Mouse (Mus musculus) cerebral cortex, adult 2 months (tissue): ENCODE measurements around the gene Fam129a.

ENCODE experiments used
- WGBS: fragments of 180-500 bp; shearing (Covaris S2); methylation state at CpG from one replicate; pipeline ENCODE4 v1.1.7; 2018; 5-methylcytosine and 5-hydroxymethylcytosine counted together

Gene Fam129a

DNA sequence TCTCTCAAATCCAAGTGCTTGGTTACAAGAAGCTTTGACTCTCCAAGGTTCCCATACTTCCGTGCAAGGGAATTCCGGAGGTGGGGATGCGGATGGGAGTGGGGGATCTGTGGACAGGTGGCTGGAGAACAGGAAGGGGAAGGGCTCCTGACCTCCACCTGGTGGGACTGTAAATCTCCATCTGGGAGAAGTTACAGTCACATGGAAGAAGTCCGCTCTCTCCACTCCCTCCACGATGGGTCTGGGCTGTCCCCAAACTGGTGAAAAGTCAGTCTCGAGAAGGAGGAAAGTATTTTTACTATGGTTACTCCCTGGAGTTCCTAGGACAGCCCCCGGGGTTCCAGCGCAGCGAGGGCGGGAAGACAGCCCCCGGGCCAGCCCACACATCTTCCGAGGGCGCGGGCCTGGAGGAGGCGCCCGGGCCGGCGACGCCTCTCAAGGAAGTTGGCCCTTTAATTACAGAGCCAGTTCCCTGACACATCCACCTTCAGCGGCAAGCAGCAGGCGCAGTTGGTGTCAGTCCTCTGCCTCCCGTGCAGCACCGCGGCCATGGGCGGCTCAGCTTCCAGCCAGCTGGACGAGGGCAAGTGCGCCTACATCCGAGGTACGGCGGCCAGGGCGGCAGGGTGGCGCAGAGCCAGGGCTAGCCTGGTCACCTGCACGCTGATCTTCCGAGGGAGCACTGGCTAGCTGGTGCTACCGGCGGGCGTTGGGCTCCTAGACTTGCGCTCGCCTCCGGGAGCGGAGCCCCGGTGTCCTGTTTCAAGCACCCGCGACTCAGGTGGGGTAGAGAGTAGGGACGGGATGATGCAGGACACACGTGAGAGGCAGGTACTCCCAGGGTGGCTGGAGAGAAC lies at the start of gene Fam129a:
Fam129a (plus strand) TSS at position 206 of the 857 bp plus-strand sequence.
- 9% methylated on average over 46 of the region's 46 CpGs for WGBS

DNA sequence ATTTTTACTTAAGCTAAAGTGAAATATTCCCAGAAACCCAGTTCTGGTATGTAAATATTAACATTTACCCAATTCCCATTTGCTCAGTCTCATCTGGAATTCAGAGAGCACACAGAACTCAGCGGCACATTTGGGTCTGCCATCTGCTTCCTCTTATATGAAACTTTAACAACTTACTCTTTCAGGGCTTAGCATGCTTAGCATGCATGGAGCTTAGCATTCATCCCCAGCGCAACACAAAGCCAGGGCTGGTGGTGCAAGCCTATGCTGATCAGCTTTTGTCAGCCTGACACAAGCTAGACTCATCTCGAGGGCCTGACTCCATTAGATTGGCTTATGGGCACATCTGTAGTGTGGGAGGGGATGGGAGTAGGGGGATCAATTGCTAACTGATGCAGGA lies 44.3 kb upstream of the Fam129a start:
- 41% methylated on average over 3 of the region's 3 CpGs for WGBS

DNA sequence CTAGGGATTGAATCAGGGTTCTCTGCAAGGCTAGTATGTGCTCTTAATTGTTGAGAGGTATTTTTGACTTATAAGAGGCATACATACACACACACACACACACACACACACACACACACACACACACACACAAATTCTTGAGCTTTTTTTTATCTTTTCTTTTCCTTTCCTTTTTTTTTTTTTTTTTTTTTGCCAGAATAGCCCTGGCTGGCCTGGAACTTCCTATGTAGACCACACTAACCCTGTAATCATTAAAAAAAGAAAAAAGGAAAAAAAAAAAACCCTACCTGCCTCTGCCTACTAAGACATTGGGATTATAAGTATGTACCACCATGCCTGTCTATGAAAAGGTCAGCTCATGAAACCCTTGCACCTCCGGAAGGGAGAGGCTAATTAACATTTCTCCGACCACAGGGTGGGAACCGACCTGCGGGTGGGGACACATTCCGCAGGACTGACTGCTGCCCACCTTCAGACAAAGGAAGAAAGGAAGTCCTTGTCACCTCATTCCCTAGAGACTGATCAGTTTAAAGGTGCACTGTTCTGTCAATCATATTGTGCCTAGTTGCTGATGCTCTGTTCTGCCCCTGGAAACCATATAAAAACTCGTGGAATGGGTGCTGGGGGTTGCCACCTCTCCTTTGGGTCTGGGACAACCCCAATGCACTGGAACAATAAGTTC lies 27.0 kb upstream of the Fam129a start:
- 85% methylated on average over 6 of the region's 6 CpGs for WGBS

DNA sequence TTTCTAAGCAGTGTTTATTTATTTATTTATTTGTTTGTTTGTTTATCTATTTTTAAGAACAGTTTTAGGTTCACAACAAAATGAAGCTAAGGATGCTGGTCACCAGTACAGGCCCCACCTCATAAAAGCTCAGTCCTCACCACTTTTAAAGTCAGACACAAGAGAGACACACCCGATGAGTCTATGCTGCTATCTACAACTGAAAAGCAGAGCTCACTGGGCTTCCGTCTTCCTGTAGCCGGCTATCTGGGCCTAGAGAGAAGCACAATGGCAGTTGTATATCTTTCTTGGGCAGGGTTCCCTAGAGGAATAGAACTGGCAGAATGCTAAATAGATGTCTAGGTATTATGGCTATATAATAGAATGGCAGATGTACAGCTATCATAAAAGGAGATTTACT lies 26.4 kb upstream of the Fam129a start:
- WGBS: 98% methylated on average over 3 of the region's 3 CpGs

DNA sequence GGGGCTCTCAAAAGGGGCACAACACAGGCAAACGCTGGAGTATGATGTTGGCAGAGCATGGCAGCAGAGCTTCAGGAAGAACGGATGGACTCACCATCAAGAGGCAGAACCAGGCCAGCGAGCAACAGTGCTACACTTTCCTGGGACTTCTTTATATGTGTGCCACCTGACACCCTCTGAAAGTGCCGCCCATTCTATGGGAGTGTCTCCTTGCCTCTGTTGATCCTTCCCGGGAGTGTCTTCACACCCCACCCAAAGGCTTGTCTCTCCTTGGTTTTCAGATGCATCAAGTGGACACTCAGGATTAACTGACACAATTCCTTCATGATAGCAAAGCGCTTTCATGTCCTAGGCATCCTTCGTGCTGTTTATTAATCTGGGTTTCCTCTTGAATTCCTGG lies 25.4 kb upstream of the Fam129a start:
- 90% methylated on average over 7 of the region's 7 CpGs for WGBS

DNA sequence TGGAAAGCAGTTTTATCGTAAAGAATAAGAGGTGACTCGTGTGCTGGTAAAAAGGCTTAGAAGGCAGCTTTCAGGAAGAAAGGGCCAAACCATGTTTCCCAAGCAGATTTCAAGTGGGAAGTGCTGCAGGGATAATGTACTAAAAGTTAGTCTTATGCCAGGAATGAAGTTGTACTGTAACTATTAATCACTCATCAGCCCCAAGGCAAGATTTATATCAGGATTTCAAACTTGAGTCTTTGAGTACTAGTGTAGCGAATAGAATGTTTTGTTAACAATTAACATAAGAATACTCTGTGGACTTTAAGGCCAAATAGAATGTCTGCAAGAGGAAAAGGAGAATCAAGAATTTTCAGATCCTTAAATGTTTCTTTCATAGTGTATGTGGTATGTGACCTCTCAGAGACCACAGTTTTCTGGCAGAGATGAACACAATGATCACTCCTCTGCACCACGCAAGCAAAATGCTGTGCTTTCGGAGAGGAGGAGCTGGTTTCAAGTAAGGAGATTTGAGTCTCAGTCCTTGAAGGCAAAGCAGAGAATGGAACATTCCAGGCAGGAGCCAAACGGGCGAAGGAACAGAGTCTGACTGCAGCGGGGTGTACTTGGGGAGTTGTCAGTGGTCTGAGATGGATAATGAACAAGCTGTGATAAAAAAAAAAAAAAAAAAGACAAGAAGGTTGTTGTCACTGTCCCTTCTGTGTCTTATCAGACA lies 21.9 kb upstream of the Fam129a start:
- 75% methylated on average over 8 of the region's 8 CpGs for WGBS

DNA sequence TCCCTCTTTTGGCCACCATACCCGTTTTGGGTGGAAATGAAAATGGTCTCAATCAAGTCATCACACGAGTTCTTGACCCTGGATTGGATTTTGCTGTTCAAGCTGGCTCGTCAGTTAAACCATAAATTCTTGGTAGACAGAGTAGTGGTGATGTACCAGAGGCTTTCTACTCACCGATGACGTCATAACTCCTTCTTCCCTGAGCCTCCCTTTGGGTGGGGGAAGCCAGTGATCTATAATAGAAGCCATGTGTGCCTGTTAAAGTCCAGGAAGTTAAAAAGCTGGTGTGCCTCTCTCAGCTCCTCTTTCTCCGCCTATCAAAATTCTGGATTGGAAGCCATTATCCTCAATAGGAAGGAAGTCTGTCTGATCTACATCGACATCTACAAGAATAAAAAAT lies 21.2 kb upstream of the Fam129a start:
- 83% methylated on average over 7 of the region's 7 CpGs for WGBS

DNA sequence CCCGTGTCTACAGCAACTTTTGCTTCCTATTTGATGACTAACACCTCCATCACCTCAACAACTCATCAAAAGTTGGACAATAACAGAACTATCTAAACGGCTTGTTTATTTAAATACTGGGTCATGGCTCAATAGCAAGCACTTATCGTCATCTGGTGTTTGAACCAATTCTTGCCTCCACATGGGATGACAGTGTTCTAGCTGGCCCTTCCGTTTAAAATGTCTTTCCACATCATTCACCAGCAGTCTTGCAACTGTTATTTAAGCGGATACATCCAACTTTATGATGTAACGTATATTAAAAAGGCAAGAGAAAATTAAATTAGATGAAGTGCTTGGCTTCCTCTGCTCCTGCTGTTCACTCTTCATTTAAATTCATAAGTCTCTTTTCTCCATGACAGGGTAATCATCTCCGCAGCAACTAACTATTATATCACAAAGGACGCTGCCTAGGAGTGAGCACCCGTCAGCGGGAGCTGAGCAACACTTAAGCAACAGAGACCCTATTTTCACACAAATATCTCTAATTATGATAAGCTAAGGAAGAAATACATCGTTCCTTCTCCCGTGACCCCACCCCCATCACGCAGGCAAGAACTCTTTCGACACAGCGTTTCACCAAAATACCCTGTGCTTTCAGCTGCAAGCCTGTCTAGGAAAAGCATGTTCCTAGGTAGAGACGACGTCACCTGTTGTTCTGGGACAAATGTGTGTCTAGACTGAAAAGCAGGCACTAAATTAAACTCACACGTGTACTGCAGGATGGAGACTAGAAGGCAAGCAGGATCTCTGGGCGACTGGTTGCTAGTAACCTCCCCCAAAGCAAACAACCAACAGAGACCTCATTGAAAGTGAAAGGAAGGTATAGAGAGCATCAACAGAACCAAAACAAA lies 20.2 kb upstream of the Fam129a start:
- WGBS: 39% methylated on average over 19 of the region's 19 CpGs

DNA sequence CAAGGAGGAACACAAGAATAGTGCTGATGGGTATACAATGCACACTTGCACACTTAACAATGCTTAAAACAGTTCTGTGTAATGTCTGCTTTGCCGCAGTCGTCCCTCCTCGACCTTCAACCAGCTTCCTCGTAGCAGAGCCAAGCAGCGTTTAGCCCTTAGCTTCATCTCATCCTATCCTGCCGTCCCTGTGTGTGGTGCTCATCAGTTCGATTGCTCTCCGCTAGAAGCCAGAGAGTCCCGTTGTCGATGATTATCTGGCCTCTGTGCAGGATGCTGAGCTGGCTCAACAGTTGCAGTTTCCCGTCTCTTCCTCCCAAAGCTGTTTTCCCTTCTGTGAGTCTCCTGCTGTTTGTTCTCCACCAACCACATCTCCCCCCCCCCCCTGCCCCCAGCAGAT lies 10.4 kb upstream of the Fam129a start:
- WGBS: 72% methylated on average over 11 of the region's 11 CpGs

DNA sequence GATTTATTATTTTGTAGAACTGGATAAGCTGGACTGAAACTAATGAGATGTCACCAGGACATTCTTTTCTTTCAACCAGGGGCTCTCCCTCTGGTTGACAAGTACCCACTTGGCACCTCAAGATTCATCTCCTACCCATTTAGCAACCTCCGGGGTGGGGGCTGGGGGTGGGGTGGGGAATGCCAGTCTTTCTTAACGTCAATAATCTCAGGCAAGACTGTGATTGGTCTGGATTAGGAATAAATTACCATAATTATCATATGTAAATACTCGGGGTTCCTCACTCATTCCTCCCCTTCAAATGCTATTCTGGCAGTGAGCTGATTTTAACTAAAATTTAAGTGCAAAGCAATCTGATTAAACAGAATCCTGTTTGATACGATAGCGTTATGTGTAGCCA lies 7.6 kb upstream of the Fam129a start:
- 34% methylated on average over 5 of the region's 5 CpGs for WGBS

DNA sequence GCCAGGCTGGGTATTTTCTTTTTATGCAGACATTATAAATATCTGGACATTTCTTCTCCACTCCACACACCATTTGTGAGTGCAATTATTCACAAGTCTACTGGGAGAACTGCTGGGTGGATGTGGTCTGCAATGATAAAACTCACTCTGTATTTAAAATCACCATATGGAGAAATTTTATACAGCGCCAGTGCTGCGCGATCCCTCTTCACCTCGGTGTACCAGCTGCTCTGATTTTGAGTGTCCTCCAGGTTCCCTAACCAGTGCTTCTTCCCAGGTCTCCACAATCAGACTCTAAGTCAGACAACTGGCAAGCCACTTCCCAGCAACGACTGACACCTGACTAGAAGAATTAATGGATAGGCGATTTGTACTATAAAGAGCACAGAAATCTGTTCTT lies 7.1 kb upstream of the Fam129a start:
- WGBS: 33% methylated on average over 6 of the region's 6 CpGs

DNA sequence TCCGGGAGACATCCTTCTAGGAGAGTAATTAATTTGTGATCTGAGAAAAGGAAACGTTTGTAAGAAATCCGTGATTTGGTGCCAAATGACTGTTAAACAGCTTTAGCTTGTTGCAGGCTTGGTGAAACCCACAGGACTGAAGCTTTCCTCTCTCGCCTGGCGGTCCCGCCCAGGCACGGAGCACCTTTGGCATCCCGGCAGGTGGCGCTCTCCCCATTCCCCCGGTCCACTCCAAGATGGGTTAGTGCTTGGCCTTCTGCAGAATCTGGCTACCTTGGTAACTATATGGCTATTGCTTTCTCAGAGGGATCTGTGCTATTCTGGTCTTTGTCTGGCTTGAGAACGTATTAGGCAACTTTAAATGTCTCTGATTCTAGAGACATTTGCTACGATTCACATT lies 6.6 kb upstream of the Fam129a start:
- 8% methylated on average over 12 of the region's 12 CpGs for WGBS

DNA sequence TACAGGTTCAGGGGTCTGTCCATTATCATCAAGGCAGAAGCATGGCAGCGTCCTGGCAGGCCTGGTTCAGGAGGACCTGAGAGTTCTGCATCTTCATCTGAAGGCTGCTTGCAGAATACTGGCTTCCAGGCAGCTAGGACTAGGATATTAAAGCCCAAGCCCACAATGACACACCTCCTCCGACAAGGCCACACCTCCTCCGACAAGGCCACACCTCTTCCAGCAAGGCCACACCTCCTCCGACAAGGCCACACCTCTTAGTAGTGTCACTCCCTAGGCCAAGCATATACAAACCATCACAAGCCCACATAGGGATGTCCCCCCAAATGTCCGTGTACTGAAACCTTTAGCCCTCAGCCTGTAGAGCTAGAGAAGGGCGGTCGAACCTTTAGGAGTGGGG lies 2.3 kb upstream of the Fam129a start:
- WGBS: 80% methylated on average over 7 of the region's 7 CpGs

DNA sequence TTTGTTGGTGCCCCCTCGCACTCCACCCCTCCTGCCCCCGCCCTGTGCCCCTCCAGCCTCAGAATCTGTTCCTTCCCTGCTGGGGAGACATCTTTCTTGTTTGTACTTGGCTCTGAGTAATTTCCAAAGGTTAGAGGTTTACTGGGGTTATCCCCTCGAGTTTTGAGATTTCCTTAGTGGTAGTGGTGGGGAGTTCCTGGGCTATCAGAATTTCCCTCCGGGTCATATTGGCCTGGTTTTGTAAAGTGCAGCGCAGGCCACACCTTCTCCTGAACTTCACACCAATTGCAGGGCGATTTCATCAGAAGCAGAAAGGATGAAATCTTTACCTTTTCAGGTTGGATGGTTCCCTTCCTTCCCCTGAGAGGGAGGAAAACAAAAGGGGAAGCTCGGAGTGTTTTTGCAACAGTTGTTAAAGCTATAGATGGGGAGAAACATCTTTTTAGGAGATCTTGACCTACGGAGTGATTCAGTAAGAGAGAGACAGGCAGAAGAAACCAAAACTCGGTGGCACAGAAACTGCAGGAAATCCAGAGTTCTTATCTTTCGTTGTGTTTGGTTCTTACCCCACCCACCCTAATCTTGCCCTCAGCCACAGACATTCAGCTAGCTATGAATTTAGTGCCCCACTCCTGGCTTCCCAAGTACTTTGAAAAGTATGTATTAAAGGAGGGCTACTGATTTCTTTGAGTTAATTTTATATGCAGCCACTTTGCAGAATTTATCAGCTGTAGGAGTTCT lies 1.0 kb downstream of the Fam129a start:
- 46% methylated on average over 10 of the region's 10 CpGs for WGBS

DNA sequence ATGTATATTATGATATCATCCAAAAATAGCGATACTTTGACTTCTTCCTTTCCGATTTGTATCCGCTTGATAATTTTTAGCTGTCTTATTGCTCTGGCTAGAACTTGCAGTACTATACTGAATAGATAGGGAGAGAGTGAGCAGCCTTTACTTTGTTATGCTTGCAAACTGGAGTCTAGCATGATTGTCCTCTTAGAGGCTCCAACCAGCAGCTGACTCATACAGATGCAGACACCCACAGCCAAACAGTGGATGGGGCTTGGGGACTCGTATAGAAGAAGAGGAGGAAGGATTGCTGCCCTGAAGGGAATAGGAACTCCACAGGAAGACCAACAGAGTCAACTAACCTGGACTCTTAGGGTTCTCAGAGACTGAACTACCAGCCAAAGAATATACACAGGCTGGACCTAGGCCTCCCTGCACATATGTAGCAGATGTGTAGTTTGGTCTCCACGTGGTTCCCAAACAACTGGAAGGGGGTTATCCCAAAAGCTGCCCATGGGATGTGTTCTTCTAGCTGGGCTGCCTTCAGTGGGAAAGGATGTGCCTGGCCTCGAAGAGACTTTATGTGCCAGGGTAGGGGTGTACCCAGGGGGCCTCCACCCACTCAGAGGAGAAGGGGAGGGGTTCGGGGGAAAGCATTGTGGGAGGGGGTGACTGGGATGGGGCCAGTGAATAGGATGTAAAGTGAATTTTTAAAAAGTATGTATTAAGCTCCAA lies 1.8 kb downstream of the Fam129a start:
- 72% methylated on average over 7 of the region's 7 CpGs for WGBS

DNA sequence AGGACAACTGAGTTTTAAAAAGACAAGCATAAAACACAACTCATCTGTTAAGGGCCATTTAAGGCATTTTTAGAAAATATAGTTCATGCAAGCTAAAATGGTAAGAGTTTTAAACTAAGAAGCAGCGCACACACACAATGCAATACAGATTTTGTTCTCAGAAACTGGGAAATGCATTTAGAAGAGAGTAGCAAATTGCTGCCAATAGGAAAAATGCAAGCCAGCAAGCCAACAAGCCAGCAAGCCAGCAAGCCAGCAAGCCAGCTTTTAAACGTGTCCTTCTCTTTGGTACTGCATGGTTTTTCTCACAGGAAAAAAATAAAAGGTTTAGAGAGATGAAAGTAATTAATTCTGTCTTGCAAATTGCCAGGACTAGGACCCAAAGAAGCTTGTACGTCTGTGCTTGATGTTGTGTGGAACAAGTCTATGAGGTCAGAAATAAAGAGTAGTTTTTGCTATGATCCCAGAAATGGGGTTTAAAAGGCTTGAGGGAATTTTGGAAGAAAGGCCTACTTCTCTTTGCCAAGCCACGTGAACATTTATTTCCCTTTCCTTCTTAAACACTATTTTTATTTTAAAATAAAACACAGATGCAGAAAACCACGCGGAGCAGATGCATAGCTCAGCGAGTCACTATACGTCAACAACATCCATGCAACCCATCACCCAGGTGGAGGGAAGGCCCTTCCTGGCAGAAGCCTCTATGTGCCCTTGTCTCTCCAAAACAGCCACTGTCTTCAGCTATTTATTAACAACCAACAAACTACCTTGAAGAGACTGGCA lies 9.4 kb downstream of the Fam129a start:
- WGBS: 45% methylated on average over 8 of the region's 8 CpGs

DNA sequence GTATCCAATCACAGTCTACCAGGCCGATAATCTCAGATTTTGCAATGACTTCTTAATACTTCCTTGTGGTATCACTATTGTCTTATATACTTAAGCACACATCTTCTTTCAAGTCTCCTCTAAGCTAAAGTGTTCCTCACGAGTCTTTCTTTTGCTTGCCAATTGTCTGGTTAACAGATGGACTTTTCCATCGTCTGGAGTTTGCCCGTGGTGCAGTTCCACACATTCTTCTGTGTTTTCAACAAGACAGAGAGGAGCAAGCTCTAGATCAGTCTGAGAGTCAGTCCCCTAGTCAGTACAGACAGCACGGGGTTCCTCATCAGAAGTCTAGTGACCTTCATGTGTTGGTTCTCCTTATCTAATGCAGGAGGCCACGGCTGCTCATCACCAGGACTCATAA lies 10.5 kb downstream of the Fam129a start:
- 65% methylated on average over 6 of the region's 6 CpGs for WGBS

DNA sequence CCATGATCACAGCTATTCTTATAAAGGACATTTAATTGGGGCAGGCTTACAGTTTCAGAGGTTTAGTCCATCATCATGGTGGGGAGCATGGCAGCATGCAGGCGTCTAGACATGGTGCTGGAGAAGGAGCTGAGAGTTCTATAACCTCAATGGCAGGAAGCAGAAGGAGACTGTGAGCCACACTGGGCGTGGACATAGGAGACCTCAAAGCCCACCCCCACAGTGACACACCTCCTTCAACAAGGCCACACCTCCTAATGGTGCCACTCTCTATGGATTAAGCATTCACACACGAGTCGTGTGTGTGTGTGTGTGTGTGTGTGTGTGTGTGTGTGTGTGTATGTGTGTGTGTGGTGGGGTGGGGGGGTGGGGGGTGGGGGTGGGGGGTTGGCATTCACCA lies 11.0 kb downstream of the Fam129a start:
- WGBS: 86% methylated on average over 4 of the region's 4 CpGs

DNA sequence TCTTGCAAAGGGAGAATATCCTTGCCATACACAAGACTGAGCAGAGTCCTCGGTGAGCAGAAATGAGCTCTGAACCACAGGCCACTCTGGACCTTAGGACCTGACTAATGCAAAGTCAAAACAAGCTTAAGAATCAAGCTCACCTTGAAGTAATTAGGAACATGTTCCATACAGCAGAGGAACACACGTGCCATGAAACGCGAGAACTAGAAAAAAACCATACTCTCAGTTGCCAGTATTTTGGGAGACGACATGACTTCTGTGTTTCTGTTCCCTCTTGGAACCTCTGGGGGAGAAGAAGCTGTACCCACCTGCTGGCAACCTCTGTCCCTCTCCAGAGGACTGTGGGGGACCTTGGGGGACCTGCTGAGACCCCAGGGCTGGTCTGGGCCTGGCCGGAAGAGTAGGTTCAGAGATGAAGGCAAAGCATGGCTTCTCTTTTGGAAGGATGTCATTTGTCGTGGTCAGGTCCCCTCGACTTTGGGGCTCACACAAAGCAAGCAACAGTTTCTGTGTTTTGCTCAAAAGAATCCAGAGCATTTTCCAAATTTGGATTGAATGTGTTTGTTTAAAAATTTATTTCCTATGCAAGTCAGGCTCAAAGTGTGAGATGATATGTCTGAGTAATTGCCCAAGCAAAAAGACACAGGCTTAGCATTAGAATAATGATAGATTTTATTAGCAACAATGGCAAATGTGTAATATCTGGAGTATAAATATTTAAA lies 12.6 kb downstream of the Fam129a start:
- 84% methylated on average over 8 of the region's 8 CpGs for WGBS
